Mouse (Mus musculus) hindbrain, embryonic 16.5 days (tissue): Measurements from ENCODE around the gene Tlk2. TPM values are rescaled to one million over a fixed set of nuclear protein-coding genes. Genes with fewer than 3 reads are reported as not detected.

Source experiments
- ATAC-seq: fragments of 200-750 bp; cut with Nextera tagmentation; 2 replicates; pipeline ENCODE4 v1.8.0; 2017; ENCODE audit warnings: moderate TSS enrichment, moderate library complexity
- H3K27ac ChIP-seq: fragments of 300-500 bp; sonication (generic); 2 replicates; pipeline ENCODE4 v1.5.1; 2014; ENCODE audit warnings: low read depth, mild to moderate bottlenecking, control low read depth, low read length, moderate library complexity
- H3K27me3 ChIP-seq: fragments of 300-500 bp; sonication (generic); replicated peaks from 2 replicates; pipeline ENCODE4 v1.6.1; 2014; ENCODE audit warnings: low read length; ENCODE audit not compliant: control insufficient read depth, insufficient read depth
- H3K36me3 ChIP-seq: fragments of 300-500 bp; sonication (generic); 2 replicates; pipeline ENCODE4 v1.6.1; 2014; ENCODE audit warnings: mild to moderate bottlenecking, low read length, moderate library complexity, mixed read lengths; ENCODE audit not compliant: control insufficient read depth, insufficient read depth
- H3K4me1 ChIP-seq: fragments of 300-500 bp; sonication (generic); 2 replicates; pipeline ENCODE4 v1.6.1; 2014; ENCODE audit warnings: low read depth, low read length; ENCODE audit not compliant: control insufficient read depth, insufficient read depth
- H3K4me2 ChIP-seq: fragments of 300-500 bp; sonication (generic); 2 replicates; pipeline ENCODE4 v1.6.1; 2014; ENCODE audit warnings: mild to moderate bottlenecking, low read length, control low read depth, moderate library complexity
- H3K4me3 ChIP-seq: fragments of 300-500 bp; sonication (generic); 2 replicates; pipeline ENCODE4 v1.5.1; 2014; ENCODE audit warnings: mild to moderate bottlenecking, low read length, control low read depth, moderate library complexity
- H3K9ac ChIP-seq: fragments of 300-500 bp; sonication (generic); 2 replicates; pipeline ENCODE4 v1.6.1; 2014; ENCODE audit warnings: low read depth, mild to moderate bottlenecking, control low read depth, low read length, moderate library complexity
- H3K9me3 ChIP-seq: fragments of 300-500 bp; sonication (generic); 2 replicates; pipeline ENCODE4 v1.6.1; 2014; ENCODE audit warnings: mild to moderate bottlenecking, low read length, moderate library complexity; ENCODE audit not compliant: control insufficient read depth
- WGBS: fragments of 180-500 bp; shearing (Covaris S2); extraction: QIAGEN DNeasy Blood & Tissue Kit; methylation state at CpG from one replicate; pipeline ENCODE4 v1.1.7; 2014; 5-methylcytosine and 5-hydroxymethylcytosine counted together
- polyA plus RNA-seq: library from polyadenylated mRNA; unstranded; fragments of >200 nt; fragmentation: Nextera tagmentation; extraction: Ambion mirVana; gene quantifications from 2 replicates; pipeline ENCODE4 v1.2.1, GENCODE M21; 2015

The Tlk2 gene
- polyA plus RNA-seq, 1 experiment from 2014 or later, result 12.4 TPM

- Histone ChIP-seq H3K9ac (no peak overlapping the region), H3K9me3 (no peaks in the 10 kb centered on the region), H3K4me2 (no peak overlapping the region), H3K4me1 (peaks cover 4% of the 10 kb centered on the region; the same call in 1 of the 2 replicates), H3K36me3 (no peaks in the 10 kb centered on the region), H3K27ac (no peak overlapping the region), H3K4me3 (no peak overlapping the region), H3K27me3 (no peaks in the 10 kb centered on the region)
- no peak for ATAC-seq
- 78% methylated on average over 9 of the region's 9 CpGs for WGBS
Measured at GRCm38 (mm10) chr11:105329962-105330361, 151.4 kb downstream of the Tlk2 start.

- Histone ChIP-seq H3K27me3 (no peaks in the 10 kb centered on the region), H3K4me1 (peaks cover 4% of the 10 kb centered on the region; the same call in 1 of the 2 replicates), H3K27ac (no peak overlapping the region), H3K9me3 (no peaks in the 10 kb centered on the region), H3K4me3 (no peak overlapping the region), H3K36me3 (no peaks in the 10 kb centered on the region), H3K9ac (no peak overlapping the region), H3K4me2 (no peak overlapping the region)
- ATAC-seq, result no peak
- 87% methylated on average over 3 of the region's 3 CpGs for WGBS
Measured at GRCm38 (mm10) chr11:105331129-105331528, 152.5 kb downstream of the Tlk2 start.

DNA sequence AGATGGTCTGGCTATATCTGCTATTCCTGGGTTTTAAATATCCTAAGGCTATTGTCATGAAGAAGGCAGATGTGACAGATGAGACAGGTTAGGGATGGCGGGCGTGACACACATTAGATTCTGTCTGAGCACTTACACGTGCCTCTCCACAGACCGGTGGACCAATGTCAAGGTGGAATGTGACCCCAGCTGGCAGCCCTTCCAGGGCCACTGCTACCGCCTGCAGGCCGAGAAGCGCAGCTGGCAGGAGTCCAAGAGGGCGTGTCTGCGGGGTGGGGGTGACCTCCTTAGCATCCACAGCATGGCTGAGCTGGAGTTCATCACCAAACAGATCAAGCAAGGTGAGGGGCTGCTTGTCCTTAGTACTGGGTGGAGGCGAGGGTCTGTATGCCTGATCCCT, 153.1 kb downstream of the Tlk2 start:
- no peaks in the 10 kb centered on the region for H3K36me3 ChIP-seq
- no peak overlapping the region for H3K27ac ChIP-seq
- no peak for ATAC-seq
- 42% methylated on average over 10 of the region's 10 CpGs for WGBS
- H3K27me3 ChIP-seq, result no peaks in the 10 kb centered on the region
- no peaks in the 10 kb centered on the region for H3K9me3 ChIP-seq
- H3K4me1 ChIP-seq, result peaks cover 4% of the 10 kb centered on the region; the same call in 1 of the 2 replicates
- no peak overlapping the region for H3K4me2 ChIP-seq
- peak overlapping the region; percentile 35; the same call in 1 of the 2 replicates for H3K9ac ChIP-seq
- no peak overlapping the region for H3K4me3 ChIP-seq

DNA sequence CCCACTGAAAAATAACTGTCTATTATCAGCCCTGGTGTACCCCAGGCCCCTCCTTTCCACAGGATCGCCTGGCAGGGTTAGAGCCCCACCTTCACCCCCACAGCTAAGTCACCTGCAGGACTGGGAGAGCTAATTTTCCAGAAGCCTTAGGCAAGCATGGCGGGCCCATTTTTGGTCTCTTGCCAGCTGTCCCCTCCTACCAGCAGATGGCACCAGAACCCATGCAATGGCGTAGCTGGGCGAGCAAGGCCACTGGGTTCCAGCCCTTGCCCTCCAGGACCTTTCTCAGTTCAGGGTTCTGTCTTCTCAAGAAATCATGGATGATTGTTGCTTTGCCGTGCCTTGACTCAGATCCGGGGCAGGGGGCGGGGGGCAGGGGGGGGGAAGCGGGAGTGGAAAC, 153.9 kb downstream of the Tlk2 start:
- WGBS, result 66% methylated on average over 8 of the region's 8 CpGs
- no peak for ATAC-seq
- H3K9me3 ChIP-seq, result no peaks in the 10 kb centered on the region
- H3K9ac ChIP-seq, result no peak overlapping the region
- no peaks in the 10 kb centered on the region for H3K27me3 ChIP-seq
- no peak overlapping the region for H3K4me2 ChIP-seq
- H3K27ac ChIP-seq, result no peak overlapping the region
- peaks cover 4% of the 10 kb centered on the region; the same call in 1 of the 2 replicates for H3K4me1 ChIP-seq
- no peak overlapping the region for H3K4me3 ChIP-seq
- H3K36me3 ChIP-seq, result no peaks in the 10 kb centered on the region

Other genes starting within 250 kb of the Tlk2 start
- gene Efcab3, start 115.2 kb upstream of the Tlk2 start, polyA plus RNA-seq, result not detected in 2 replicates
- gene Mettl2, start 52.4 kb upstream of the Tlk2 start, polyA plus RNA-seq, result 30.3 and 31.2 TPM in 2 replicates
- gene Gm10842, start 31.9 kb upstream of the Tlk2 start, polyA plus RNA-seq, result not detected in 2 replicates
- gene Mrc2, start 113.8 kb downstream of the Tlk2 start, polyA plus RNA-seq, result 4.9 and 7.4 TPM in 2 replicates